Mouse (Mus musculus): ENCODE measurements at regions not wholly inside any gene's neighbourhood (a gene's known extent, or its start where the extent isn't known, plus 50 kb on each side); places are given as distances from the start of the nearest gene placed in this dataset.
A peak's percentile ranks its signal among the peaks of the same experiment; 100 is the strongest.

DNA sequence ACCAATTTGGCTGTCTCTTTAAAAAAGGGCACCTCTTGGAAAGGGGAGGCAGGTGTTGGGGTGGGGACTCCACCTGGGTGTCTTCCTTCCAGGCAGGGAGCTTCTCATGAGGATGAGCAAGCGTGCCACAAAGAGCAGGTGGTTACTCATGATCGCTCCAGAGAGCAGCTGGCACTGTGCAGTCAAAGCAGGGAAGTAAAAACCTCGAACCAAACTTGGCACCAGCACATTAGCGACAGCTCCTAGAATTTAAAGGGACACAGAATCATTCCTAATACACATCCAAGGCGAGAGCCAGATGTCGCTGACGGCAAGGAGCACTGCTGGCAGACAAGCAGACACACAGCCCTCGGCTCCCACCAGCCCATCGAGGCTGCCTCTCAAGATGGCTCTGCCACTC lies 70.4 kb downstream of the Irx5 start:
- DNase-seq (ENCODE audit: low spot score in 2 of 2), result no peak

- no peak for DNase-seq (ENCODE audit: low spot score in 2 of 2)
Measured at GRCm38 (mm10) chr8:92437075-92437663, 79.7 kb downstream of the Irx5 start.

DNA sequence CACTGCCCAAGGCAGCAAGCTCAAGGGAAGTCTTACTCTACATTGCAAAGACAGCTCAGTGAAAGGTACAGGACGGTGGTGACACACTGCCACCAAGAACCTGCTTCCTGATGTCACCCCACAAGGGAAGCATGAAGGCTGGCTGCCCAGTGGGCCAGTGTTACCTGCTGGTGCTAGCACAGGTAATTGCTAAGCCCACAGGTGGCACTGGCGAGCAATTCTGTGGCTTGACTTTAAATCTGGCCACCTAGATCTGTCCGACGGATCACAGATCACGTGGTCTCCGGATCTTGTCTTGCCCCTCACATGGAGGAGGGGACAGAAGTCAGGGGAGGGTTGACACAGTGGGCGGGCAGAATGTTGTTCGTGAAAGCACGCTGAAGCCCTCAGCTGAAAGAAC lies 80.9 kb downstream of the Irx5 start:
- no peak for DNase-seq (ENCODE audit: low spot score in 2 of 2)

DNA sequence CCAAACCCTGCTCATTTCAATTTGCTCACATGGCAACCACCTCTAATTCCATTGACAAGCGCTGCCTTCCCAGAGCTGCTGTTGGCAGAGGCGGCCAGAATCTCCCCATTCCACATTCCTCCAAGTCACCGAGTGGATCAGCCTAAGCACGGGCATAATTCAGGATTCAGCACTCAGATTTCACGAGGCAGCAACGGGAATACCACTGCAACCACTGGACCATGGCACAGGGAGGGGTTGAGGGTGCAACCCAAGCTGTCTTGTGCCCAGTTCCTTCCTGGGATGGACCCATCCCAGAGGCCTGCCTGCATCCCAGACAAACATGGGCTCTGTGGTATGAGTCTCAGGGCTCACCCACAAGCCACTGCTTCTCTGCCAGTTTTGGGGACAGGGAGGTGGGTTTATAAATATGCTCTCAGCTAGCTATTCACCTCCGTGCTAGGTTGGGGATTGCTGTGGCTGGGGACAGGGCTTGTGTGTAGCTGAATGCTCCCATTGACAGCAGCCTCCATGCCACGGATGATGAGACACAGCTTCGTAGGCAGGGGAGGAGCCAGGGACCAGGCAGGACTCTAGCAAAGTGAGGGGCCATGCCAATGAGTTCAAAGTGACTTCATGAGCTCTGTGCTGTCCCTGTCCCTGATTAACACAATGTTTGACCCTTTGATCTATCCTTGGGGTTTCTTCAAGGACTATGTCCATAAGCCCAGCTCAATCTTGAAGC lies 82.5 kb downstream of the Irx5 start:
- DNase-seq (ENCODE audit: low spot score in 2 of 2), result no peak

DNA sequence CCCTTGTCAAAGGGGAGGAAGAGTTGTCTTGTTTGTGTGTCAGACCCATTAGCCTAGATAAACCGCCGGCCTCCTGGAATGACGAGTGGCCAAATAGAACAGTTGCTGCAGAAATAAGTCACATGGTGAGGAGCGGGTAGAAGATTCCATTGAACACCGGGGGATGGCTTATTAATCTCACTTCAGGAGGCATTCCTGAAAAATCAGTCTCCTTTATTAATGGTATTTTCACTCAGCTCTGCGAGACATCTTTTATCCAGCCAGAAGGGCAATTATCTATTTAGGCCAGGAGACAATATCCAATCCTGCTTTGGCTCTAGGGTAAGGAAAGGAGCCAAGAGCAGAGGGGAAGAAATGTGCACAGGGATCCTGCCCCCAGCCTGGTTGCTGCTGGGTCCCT lies 84.7 kb downstream of the Irx5 start:
- no peak for DNase-seq (ENCODE audit: low spot score in 2 of 2)

DNA sequence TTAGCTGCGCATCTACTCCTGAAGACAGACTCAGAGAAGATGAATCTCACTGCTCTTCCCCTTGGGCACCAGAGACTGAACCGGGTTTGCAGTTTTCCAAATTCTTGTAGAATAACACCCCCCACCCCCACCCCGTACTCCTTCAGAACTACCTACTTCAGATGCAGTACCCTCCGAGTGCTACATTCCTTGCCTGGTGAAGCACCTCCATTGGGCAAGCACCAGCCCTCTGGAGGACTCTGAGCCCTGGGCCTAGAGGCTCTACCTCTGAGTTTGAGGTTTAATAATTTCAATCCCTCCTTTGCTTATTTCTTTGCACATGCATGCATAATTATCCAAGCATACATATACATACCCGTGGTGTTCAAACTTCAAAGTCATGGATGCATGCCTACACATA lies 101.9 kb downstream of the Irx5 start:
- no peak for DNase-seq (ENCODE audit: low spot score in 2 of 2)

DNA sequence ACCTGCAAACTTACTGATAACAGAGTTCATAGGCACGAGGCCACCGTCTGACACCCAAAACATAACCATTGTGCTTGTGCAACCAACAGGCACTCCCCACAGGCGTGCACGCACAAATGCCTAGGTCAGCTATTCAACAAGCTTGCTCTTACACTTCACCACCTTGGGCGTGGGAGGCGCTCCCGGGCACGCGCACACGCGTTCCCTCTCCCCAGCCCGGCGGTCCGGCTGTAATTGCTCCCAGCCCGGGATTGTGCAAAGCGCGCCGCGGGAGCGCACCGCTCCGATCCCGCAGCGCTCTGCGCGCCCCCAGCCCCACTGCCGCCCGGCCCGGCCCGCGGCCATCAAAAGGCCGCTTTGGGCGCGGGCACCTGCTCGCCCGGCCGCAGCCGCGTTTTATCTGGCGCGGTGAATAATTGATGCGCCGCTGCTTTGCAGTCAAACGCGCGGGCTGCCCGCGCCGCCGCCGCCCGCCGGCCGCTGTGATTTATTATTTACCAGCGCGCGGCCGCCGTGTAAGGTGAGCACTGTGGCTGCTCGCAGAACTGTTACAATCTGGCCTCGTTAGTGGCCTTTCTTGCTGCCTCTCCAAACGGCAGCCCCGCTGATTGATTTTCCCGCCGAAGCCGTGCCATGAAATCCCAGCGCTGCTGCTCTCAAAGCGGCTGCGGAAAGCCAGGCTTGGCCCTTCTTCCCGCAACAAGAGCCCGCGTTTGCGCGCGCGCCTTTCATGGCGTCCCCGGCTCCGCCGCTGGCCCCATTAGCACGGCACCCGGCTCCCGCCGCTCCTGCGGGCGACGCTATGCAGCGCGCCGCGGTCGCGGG lies 102.9 kb downstream of the Irx5 start:
- DNase-seq (ENCODE audit: low spot score in 2 of 2), result no peak

GRCm38 (mm10) chr8:92469141-92470000 lies 111.9 kb downstream of the Irx5 start:
- DNase-seq (ENCODE audit: low spot score in 2 of 2), result no peak

GRCm38 (mm10) chr8:92472257-92472656 lies 114.8 kb downstream of the Irx5 start:
- DNase-seq (ENCODE audit: low spot score in 2 of 2), result no peak

DNA sequence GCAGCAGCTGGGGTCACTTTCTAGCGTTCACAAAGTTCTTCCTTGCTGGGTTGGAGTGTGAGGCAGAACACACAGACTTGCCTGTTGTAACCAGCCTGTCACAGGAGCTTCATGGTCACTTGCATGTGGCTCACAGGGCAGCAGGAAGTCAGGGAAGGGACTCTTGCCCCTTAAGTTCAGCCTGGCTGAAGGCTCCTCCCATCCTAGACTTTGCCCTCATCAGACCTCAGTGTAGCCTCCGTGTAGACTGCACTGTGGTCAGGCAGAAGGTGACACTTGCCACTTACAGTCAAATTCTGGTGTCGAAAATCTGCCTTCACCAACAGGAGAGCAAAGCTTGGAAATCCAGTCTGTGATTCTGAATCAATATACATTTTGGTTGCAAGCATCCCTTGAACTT lies 115.4 kb downstream of the Irx5 start:
- no peak for DNase-seq (ENCODE audit: low spot score in 2 of 2)

GRCm38 (mm10) chr8:92482393-92482792 lies 125.0 kb downstream of the Irx5 start:
- no peak for DNase-seq (ENCODE audit: low spot score in 2 of 2)

DNA sequence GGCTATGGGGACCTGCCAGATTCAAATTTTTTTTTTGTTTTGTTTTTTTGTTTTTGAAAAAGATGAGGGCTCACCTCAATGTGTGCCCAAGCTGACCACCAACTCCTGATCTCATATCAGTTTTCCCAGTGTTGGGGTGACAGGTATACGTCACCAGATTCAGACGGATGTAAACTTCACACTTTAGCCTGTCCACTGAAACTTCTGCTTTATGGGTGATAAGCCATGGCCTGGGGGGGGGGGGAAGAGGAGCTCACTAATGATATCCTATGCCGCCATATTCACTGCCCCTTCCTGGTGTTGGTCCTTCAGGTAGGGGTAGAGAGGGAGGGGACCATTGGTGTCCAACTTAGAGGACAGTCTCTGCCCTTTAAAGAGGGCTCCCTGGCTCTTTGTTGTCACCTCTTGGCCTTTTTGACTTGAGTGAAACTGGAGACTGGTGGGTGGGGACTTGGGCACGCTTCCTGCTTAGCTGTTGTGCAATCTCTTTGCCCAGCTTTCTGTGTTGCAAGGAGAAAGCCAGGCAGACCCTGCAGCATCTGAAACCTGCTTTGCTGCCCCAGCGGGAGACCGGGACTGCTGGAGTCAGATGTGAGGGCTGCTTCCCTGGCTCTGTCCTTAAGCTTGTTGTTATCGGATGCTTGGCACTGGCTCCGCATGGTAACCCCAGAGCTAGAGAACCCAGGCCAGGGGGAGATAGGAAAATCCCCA lies 125.8 kb downstream of the Irx5 start:
- DNase-seq (ENCODE audit: low spot score in 2 of 2), result peak in 1 of 2 experiments; percentile 42

DNA sequence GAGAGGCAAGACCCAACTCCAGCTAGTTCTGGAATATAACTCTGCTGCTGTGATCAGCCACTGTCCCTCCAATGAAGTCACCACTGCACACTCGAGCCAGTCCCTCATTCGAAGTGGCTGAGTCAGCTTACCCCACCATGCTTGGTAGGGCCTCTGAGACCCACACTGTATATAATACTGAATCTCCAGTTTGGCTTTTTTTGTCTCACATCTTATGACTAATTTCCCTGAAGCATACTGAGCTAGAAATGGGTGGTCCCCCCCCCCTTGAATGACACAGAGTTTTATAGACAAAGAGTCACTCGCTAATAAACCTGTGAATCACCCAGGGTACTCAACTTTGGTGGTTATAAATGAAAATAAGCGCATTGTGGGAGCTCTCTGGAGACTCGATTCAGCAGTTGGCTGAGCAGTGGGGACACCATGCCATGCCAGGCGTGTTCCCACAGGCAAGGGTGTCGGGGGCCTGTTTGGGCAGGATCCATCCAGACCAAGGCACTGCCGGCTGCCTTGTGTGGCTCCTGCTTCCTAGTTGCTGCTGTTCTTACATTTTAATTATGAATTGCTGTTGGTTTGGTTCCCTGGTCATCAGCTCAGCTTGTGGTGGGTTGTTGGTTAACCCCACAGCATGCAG lies 131.2 kb downstream of the Irx5 start:
- DNase-seq (ENCODE audit: low spot score in 2 of 2), result peak; percentile 45 to 54

- DNase-seq (ENCODE audit: low spot score in 2 of 2), result no peak
Measured at GRCm38 (mm10) chr8:92491533-92491932, 134.1 kb downstream of the Irx5 start.

GRCm38 (mm10) chr8:92493403-92493802 lies 136.0 kb downstream of the Irx5 start:
- DNase-seq (ENCODE audit: low spot score in 2 of 2), result peak in 1 of 2 experiments; percentile 26

GRCm38 (mm10) chr8:92505552-92506281 lies 148.3 kb downstream of the Irx5 start:
- no peak for DNase-seq (ENCODE audit: low spot score in 2 of 2)

GRCm38 (mm10) chr8:92506436-92506835 lies 149.0 kb downstream of the Irx5 start:
- DNase-seq (ENCODE audit: low spot score in 2 of 2), result no peak

DNA sequence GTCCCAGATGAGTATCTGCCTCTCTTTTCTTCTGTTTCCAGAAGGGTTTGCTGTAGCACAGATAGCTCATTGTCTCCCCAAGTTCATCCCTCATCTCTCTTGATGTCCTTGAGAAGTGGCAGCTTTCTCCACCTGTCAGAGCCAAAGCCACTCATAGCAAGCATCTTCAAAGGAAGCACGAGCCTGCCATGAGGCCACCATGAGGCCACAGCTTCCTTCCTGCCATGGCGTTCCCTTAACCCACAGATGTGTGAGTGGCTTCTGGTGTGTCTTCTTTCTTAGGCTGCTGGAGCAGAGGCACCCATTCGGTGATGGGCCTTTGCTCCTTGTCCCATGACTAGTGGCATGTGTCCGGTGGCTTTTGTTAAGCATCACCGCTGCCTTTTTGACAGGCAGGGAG lies 149.5 kb downstream of the Irx5 start:
- no peak for DNase-seq (ENCODE audit: low spot score in 2 of 2)

GRCm38 (mm10) chr8:92515385-92515784 lies 158.0 kb downstream of the Irx5 start:
- DNase-seq (ENCODE audit: low spot score in 2 of 2), result no peak

DNA sequence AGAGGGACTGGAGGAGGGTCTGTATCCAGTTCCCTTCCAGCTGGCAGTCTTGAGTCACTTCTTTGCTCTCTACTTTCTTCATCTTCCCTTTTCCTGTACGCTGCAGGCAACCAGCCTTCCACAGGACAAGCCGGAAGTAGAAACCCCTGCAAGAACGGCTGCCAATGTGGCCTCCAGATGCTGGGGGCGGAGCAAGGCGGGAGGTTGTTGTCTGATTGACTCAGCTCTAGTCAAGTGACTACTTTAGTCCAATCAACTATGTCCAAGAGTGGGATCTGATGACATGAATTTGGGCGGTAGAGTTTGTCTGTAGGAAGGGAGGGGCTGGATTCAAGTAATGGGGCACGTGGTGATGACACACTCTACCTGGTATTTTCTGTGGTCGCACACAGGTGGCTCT lies 156.1 kb upstream of the Irx6 start:
- no peak for DNase-seq (ENCODE audit: low spot score in 2 of 2)

Data from urinary bladder, postnatal 36 days (tissue).